Mouse (Mus musculus) inflammation-experienced regulatory T-cells, adult 6 months (primary cell): ENCODE measurements around the gene Unc5a. TPM values are rescaled to one million over a fixed set of nuclear protein-coding genes. Genes with fewer than 3 reads are reported as not detected.

Experiments used
- ATAC-seq: one replicate; pipeline ENCODE4 v1.8.0; 2017
- polyA plus RNA-seq, 3 experiments: library from polyadenylated mRNA; unstranded; fragments of 100-300 nt; shearing (Covaris generic); gene quantifications; one replicate each; pipeline ENCODE4 v1.2.1; 2017

Unc5a gene
- polyA plus RNA-seq, 3 experiments from 2014 or later: 0.62 to 1.4 (median 0.72) TPM

DNA sequence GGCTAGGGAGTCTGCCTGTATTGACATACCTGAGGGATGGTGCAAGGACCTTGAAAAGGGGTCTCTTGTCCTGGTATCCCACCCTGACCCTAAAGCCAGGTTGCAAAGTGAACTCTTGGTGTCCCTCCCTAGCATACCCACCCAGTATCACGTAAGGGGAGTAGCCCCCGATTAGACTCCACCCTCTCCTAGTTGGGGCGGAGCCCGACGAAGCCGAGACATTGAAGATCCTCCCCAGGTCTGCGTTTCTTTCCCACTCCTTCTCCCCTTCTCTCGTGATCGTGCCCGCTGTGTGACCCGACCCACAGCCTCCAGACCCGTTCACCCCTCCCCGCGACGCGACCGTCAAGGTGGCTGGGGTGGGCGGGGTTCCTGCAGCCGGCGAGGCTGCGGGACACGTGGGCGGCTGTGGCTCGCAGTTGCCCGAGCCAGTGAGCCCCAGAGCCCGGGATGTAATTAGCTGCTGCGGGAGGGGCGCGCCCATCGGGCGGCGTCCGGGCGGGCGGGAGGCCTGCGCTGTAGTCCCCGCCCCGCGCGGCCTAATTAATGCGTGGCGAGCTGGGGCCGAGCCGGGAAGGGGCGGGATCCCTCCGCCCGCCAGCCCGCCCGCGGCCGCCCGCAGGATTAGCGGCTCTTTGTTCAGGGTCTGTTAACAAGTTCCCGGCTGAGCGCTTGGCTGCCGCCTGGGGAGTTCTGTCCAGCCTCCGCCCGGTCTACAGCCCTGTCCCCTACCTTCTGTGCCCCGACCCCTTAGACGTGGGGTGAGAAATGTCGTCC, 6.7 kb downstream of the Unc5a start:
- ATAC-seq: no peak

DNA sequence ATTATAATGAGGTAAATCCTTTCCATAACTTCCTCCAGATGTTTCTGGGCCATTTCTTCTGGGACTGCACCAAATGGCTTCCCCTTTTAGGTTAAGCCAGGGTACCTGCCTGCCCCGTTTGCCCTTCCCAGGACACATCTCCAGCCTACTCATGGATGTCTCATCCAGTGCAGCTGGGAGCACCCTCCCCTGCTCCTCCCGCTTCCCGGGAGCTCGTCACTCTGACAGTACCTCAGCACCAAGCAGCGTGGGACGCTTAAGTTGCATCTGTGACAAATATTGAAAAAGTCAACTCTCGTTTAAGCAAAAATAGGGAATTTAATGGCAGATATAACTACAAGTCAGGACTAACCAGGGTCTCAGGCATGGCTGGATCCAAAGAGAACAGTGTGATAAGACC, 8.1 kb downstream of the Unc5a start:
- no peak for ATAC-seq

DNA sequence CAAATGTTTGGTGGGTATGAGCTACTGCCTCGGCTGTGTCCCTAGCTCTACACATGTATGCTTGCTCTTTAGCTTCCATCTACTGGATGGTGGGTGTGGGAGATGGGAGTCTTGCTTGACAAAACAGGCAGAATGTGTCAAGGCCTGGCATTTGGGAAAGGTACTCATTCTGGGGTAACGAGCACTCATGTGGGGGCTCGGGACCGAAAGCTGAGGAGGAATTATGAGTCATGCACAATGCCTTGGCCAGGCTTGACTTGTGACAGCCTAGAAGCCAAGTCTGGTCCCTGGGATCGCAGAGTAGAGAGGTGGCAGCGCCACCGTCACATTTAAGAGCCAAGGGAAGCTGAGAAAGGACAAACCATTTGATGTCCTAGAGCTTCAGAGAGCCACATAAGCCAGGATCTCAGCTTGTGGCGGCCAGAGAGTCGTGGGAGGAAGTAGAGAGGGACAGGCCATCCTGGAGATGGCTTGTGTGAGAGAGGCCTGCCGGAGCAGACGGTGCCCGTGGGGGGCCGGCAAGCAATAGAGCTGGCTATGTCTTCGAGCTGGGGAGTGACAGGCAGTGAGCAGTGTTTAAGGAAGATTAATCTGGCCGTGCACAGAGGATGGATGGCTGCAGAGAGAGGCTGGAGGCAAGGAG, 10.0 kb downstream of the Unc5a start:
- no peak for ATAC-seq

DNA sequence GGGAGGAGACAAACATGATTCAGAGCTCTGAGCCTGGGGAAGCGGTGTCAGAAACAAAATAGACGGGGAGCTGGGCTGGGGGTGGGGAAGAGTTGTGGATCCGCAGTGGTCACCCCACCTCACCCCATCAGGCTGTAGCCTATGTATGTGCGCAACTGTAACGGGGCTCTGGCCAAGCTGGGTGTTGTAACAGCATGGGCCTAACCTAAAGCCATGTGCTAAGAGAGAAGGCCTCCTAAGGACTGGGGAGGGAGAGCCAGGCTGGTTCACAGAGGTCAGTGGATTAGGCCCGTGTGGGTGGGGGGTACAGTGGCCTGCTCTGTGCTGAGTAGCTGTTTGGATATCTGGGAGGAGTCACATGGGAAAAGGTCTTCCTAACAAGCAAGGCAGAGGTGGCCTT, 10.6 kb downstream of the Unc5a start:
- ATAC-seq: no peak

DNA sequence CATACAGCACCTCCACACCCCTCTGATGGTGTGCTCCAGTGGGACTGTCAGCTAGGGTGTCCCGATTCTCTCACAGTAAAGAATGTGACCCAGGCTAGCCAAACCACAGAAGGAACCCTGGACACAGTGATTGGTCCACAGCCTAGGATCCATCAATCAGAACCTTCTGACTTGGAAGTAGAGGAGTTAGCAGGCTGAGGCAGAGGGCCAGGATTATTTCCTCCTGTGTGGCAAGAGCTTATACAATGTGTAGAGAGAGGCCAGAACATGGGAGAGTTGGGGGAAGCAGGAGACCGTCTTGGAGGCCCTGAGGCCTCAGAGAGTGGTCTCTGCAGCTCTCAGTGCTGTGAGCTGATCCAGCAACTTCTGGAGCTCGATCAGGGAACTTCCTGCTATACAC, 11.3 kb downstream of the Unc5a start:
- no peak for ATAC-seq

DNA sequence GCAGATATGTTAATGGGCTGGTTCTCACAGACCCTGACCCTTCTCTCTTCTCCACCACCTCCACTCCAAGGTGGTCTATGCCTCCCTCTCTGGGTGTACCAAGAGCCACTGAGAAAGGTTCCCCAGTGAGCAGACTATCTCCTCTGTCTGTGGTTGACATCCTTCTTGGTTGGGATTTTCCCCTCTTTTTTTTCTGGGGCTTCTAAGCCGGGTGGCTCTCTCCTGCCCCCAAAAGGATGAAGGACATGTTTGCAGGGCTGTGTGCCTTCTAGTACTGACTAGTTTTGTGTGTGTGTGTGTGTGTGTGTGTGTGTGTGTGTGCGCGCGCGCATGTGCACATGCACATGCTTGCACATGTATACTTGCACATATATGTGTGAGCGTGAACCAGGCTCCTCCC, 16.0 kb downstream of the Unc5a start:
- ATAC-seq: no peak

DNA sequence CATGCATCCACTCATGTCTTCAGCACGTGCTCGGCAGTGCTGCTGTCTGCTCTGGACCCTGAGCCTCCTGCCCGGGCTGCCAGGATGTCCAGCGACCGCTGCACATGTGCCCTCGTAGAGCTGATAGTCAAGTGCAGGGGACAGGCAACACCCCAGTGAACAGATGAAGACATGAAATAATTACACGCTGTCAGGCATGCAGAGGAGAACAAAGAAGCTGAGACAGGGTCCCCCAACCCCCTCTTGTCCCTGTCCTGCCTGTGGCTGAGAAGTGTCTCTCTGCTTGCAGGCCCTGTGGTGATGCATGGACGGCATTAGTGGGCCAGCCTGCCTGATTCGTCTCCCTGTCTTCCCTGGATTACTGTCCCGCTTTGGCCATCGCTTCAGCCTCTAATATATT, 18.3 kb downstream of the Unc5a start:
- no peak for ATAC-seq

DNA sequence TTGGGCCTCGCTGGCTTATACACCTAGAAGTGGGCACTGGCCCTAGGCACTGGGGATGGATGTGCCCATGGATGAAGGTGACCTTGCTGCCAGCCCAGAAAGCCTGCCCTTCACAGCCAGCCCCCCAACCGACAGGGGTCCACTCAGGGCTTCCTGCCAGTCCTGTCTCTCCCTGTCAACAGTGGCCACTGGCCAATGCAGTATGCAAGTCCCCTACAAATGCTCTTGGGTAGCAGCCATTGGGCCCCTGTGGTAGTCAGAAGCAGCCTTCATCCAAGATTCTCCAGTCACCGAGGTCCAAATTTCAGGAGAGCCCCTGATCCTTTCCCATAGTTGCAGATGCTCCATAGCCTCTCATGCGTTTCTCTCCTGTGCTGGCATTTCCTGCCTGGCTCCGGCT, 19.4 kb downstream of the Unc5a start:
- no peak for ATAC-seq

DNA sequence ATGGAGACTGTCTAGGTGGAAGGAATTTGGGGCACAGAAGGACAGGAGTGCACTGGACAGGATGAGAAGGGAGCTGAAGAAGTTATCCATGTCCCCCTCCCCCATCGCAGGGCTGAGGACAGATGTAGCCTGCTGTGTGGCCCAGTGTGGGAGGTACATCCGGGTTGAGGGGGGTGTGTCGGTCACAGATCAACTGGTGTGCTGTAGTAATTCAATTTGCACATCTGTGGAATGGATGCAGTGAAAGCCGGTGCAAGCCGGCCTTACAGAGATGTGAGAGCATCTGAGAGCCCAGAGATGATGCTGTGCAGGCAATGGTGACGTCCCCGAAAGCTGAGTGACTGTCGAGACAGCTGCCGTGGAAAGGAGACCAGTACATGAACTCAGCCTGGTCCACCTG, 20.3 kb downstream of the Unc5a start:
- no peak for ATAC-seq

DNA sequence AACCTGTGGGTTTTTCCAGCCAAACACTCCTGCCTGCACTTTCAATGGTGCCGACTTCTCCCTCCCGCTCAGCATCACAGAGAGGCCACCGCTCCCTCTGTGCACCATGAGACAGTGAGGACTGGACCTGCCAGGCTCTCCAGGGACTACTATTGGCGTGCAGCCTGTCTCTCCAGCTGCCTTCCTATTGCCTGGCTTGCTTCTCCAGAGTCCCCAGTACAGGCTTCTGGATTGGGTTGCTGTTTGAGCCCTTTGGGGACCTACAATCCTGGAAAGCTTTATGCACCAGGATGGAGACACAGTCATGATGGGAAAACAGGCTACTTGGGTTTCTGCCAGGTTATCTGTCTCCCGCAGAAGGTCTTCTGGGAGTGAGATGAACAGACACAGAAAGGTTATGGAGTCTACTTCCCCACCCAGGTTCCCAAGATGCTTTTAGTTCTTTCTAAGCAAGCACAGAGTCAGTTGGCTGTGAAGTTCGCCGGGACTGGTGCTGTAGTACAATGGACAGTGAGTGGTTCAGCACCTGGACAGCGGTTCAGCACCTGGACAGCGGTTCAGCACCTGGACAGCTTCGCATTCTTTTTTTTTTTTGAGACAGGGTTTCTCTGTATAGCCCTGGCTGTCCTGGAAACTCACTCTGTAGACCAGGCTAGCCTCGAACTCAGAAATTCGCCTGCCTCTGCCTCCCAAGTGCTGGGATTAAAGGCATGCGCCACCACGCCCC, 21.5 kb downstream of the Unc5a start:
- no peak for ATAC-seq

DNA sequence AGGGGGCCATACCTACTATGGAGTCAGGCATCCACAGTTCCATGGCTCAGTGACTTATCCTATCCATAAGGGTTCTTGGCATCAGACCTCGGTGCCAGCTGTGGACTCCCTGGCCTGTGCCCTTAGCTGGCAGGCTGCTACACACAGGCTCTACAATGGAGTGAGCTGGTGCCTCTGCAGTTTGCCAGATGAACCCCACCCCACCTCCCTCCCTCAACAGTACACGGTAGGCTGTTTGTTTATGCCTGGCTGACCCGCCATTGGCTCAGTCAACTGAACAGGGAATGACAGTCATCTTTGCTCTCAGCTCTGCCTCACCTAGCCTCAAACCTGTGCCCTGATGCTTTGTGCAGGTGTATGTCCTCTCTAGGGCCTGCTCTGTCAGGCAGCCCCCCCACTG, 26.3 kb downstream of the Unc5a start:
- ATAC-seq: no peak

DNA sequence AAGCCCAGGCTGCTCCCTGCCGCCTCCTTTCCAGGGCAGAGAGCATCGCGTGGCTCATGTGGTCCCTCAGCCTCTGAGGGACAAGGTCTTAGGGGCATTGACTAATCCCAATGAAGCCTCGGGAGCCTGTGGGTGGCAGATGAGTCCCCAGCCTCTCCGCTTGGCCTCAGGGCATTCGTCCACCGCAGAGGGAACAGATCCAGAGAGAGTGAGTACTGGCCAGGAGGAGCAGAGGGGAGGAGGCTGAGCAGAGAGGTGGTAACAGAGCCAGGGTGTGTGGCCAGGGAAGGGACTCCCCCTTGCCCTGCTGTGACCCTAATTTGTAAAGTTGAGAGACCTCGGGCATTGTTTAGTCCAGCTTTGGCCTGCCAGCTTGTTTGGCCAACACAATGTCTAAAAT, 29.6 kb downstream of the Unc5a start:
- ATAC-seq: no peak

DNA sequence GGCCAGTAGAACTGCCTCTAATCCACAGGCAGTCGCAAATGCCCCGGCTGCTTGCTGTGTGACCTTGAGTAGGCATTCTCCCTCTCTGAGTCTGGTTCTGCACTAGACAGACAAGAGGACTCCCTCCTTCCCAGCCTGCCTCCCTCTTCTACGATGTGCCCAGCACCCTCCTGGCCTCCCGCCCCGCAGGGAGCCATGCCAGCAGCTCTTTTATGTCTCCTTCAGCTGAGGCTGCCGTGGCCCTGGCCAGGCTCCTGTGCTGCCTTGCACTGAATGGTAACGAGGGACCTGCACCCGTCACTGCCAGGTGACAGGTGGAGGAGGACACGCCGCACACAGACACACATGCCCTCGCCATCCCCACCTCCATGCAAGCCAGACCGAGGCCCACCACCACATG, 31.7 kb downstream of the Unc5a start:
- no peak for ATAC-seq

DNA sequence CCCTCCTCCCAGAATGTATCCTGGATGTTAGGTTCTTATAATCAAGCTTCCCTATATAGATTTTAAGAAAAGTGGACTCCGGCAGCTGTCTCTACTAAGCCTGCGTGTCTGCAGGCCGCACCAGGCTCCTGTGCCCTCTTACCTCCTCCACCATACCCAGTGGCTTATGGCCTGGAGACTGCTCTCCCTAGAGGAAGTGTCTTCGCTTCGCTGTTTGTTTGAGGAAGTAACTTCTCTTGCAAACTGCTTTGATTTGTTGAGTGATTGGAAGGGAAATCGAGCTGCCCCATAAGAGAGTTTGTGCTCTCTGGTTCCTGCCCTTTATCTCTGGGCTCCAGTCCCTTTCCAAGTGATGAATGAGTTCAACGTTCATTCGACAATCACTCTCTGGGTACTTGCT, 33.8 kb downstream of the Unc5a start:
- ATAC-seq: no peak

DNA sequence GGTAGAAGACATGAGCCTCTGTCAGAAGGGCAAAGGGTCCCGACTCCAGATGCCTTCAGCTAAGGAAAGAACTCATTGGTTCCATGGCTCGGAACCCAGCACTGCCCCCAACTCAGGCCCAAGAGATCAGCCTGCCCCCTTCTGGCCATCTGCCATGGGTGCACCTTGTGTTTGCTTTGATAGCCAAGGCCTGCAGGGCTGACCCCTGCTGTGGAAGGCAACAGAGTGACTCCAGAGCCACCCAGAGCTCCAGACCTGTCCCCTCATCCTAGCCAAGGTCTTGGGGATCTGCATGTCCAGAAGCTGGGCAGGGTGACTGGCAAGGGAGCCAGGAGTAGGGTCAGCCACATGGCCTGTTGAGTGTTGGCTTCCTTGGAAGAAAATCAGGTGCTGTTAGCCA, 34.4 kb downstream of the Unc5a start:
- no peak for ATAC-seq

DNA sequence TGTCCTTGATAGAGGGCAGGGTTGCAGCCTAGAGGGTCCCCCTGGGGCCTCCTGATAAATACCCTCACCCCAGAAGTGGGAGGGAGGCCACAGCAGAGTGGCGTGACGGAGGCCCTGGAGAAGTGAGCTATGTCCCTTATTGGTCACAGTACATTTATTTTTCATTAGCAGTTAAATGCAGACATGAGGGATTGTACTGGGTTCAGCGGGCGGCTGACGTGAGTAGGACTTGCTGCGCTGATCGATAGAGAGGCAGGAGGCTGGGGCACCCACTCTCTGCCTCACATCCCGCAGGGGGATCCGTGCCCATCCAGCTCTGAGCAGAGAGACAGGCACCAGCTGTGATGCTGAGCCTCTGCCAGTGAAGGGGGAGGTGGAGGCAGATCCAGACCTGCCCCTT, 38.2 kb downstream of the Unc5a start:
- no peak for ATAC-seq

DNA sequence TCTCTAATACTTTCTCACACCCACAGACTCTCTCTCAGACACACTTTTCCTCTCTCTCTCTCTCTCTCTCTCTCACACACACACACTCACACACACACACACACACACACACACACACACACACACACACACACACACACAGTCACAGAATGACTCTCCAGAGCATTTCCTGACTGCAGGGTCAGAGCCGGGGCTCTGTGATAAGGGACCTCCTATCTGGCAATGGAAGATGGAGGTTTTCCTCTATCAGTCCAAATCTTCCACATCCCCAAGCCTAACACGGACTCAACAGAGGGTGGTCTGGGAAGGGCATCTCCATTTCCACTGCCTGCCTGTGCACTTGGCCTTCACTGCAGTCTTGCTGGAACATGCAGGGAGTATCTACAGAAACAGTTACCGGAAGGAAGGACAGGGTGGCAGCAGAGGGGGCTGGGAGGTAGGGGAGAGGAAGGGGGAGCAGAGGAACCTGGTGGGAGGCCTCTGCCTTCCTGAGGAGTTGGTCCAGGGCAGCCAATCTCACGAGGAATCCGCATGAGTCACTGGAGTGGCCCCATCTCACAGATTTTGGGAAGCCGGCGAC, 39.1 kb downstream of the Unc5a start:
- no peak for ATAC-seq

DNA sequence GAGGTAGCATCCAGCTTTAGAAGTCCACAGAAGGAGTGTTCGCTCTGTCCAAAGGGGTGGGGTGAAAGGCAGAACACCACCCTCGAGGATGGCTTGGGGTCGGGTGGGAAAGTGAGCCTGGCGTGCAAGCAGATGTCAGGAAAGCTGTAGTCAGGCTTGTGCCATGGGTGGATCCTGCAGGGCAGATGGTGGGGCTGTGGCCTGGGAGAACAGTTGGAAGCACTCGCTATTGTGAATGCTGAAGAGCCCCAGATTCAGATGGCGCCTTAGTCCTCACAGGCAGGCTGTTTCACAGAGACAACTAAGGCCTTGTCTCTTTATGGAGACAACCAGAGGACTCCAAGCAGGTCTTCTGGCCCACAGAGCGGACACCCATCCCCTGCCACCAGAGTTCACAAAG, 43.0 kb downstream of the Unc5a start:
- no peak for ATAC-seq

DNA sequence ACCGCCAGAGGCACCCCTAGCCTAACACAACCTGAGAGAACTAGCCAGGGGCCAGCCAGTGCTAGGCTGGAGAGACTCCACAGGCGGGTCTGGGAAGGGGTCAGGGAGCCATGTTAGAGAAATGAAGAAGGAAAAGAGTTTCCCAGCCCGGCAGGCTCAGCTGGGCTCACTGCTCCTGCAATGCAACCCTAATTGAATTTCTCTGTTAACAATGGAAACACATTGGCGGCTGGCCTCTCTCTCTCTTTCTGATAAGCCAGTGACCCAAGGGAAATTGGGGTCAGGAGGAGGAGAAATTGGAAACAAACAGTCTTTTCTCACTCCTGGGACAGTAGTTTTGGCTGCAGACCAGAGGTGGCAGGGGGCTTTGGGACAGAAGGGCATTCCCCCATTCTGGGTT, 45.4 kb downstream of the Unc5a start:
- ATAC-seq: no peak

DNA sequence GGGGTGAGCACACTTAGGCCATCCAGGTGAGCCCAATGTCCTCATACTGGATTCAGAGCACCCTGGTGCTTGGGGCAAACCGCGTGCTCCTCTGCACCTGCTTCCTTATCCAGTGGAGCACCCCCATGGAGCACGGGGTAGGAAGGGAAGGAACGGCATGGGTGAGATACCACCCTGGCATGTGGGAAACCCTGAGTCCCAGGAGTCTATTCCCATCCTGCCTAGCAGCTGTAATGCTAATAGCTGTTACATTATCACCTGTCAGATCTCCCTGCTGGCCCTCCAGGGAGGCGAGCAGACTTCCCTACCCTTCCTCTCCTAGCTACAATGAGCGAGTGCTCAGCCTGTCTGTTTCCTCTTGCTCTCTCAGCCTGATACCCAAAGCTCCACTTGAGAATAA, 46.0 kb downstream of the Unc5a start:
- no peak for ATAC-seq

DNA sequence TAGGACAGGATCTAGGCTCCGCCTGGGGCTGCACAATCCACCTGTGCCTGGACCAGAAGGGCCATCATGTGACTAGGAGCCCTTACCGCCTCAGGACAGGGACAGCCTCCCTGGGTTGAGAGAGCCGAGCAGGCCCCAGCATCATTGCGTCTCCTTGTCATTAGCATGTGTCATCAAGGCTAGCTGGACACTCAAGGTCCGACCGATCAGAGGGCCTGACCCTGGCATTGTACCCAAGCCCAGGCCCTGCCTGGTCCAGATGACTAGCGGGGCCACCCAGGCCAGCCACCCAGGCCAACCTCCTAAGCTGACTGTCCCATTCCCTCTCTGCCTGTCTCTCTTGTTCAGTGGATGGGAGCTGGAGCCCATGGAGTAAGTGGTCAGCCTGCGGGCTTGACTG, 48.4 kb downstream of the Unc5a start:
- no peak for ATAC-seq

DNA sequence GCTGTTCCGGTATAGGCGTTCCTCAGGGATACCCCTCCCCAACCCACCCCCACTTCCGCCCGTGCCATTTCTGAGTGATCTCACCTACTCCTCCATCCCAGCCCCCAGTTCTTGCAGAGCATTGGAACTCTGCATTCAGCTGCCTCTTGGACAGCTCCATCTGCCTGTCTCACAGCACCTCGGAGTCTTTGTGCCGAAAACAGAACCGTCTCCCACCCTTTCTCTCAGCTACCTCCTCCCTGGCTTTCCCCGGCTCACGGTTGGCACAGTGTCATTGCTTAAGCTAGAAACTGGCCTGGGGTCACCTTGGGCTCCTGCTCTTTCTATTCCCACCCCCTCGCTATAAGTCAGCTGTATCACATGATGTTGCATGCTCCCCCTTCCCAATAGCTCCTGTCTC, 51.2 kb downstream of the Unc5a start:
- no peak for ATAC-seq

DNA sequence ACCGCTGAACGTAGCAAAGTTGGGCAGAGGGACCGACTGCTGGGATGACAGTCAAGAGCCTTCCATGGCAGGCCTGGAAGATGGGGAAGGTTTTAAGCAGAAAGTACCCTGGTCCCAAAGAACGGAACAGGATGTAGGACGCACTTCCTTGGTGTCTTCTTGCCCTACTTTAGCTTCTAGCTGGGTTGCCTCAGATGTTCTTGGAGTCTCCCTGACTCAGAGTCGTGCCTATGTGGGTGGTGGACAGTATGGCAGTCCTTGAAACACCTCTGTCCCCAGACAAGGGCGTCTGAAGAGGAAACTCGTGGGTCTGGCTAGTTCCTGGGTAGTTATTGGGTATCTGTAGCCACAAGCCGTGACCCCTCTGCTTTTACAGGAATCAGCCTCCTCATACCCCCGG, 52.9 kb downstream of the Unc5a start:
- no peak for ATAC-seq

DNA sequence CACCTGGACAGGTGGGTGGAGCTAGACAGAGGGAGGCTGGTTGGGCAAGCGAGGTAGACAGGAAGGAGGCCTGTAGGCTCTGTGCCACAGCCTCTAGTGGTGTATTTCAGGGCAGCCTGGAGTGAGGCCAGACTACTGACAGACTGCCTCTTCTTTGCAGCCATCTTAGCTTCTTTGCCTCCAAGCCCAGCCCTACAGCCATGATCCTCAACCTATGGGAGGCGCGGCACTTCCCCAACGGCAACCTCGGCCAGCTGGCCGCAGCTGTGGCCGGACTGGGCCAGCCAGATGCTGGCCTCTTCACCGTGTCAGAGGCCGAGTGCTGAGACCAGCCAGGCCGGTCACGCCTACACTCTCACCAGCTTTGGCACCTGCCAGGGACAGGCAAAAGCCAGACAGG, 55.4 kb downstream of the Unc5a start:
- no peak for ATAC-seq
